Comparison of ENCODE assay signal across 21 mouse cellular contexts in genomic region chr15:98526057-98526456, GRCm38 (mm10). TPM values are rescaled to one million over a fixed set of nuclear protein-coding genes. Genes with fewer than 3 reads are reported as not detected.
DNase-seq lines count a peak whose midpoint lies in the region; ATAC-seq and TF ChIP-seq lines count a peak whose summit lies in the region.
"Had no signal": no experiment of that assay in that cellular context is flagged by ENCODE, and none has a peak within 500 bp of the region (broad histone marks: within the 10 kb centered on the region; RNA-seq: fewer than 3 reads in every experiment).

No protein-coding gene starts in this region.

- no peak for TF ChIP-seq RAD21 in CH12.LX (IDR thresholded peaks at IDR 0.05; ENCODE audit: low read depth, low read length)

- no peak for TF ChIP-seq EP300 in CH12.LX (IDR thresholded peaks at IDR 0.05; ENCODE audit: low read length)

- no peak overlapping the region for H3K4me2 ChIP-seq in CH12.LX (ENCODE audit: insufficient read depth, low read depth, poor library complexity, severe bottlenecking)
- no peak overlapping the region for H3K4me2 ChIP-seq in liver, embryonic 15.5 days
- H3K4me2 ChIP-seq: forebrain, embryonic 13.5 days; kidney, embryonic 15.5 days; lung, embryonic 15.5 days; midbrain, embryonic 11.5 days; neural tube, embryonic 12.5 days had no signal

- TF ChIP-seq CTCF in CH12.LX (conservative IDR thresholded peaks at IDR 0.05 in 1 of 2, IDR thresholded peaks at IDR 0.05 in 1 of 2; ENCODE audit: low read depth in 2 of 2, low read length in 2 of 2) = no peak
- no peak for TF ChIP-seq CTCF in lung, adult 2 months (IDR thresholded peaks at IDR 0.05; ENCODE audit: insufficient read depth, low read length)

- no peak overlapping the region for H3K27ac ChIP-seq in CH12.LX (ENCODE audit: insufficient read depth, low read depth)
- H3K27ac ChIP-seq in ES-E14 (ENCODE audit: insufficient read depth, low read depth, low read length, poor library complexity, severe bottlenecking) = peak overlapping the region; percentile 6; the same call in 1 of the 2 replicates
- peak overlapping the region; percentile 53 for H3K27ac ChIP-seq in liver, embryonic 15.5 days (replicated peaks)
- H3K27ac ChIP-seq: forebrain, embryonic 13.5 days; hindbrain, postnatal 0 days; kidney, embryonic 15.5 days; lung, embryonic 15.5 days; neural tube, embryonic 12.5 days had no signal

- 60% methylated on average over 5 of the region's 5 CpGs for WGBS in liver, embryonic 15.5 days (ENCODE audit: insufficient replicate concordance)
- WGBS in lung, adult 2 months = 72% methylated on average over 5 of the region's 5 CpGs

- H3K9ac ChIP-seq in CH12.LX (ENCODE audit: insufficient read depth, low read depth) (no peak overlapping the region), ES-E14 (ENCODE audit: insufficient read depth, low read depth, low read length, poor library complexity, severe bottlenecking) (no peak overlapping the region)
- H3K9ac ChIP-seq in liver, embryonic 15.5 days = no peak overlapping the region
- H3K9ac ChIP-seq: forebrain, embryonic 13.5 days; kidney, embryonic 15.5 days; lung, embryonic 15.5 days; neural tube, embryonic 12.5 days had no signal

- peak; percentile 29 for DNase-seq in CH12.LX (ENCODE audit: extremely low read depth)
- no peak for DNase-seq in ES-E14 (ENCODE audit: low read depth, low spot score)
- DNase-seq in c-Kit-positive CD71-positive TER-119-positive erythroid progenitor cells, embryonic 14.5 days (ENCODE audit: low spot score) = peak; percentile 61
- no peak for DNase-seq in lung, adult 2 months
- DNase-seq in gastrocnemius, postnatal 10 days = no peak
- no peak for DNase-seq in thymus, postnatal 4 days
- DNase-seq: adrenal gland, postnatal 36 days; cerebellum, adult 18-20 months; layer of hippocampus, adult 9-11 months had no signal

- H3K4me3 ChIP-seq in CH12.LX (replicated peaks in 1 of 3; ENCODE audit: low read depth in 2 of 3, low read length in 2 of 3, poor library complexity in 1 of 3) (no peak overlapping the region), ES-E14 (ENCODE audit: insufficient read depth in 1 of 2, low read depth in 1 of 2, low read length in 2 of 2, poor library complexity in 1 of 2, severe bottlenecking in 1 of 2) (no peak overlapping the region)
- H3K4me3 ChIP-seq in liver, embryonic 15.5 days (replicated peaks) = no peak overlapping the region
- no peak overlapping the region for H3K4me3 ChIP-seq in lung, adult 2 months (replicated peaks; ENCODE audit: extremely low read depth, low read depth, low read length)
- H3K4me3 ChIP-seq: forebrain, embryonic 13.5 days; kidney, embryonic 15.5 days; lung, embryonic 15.5 days; neural tube, embryonic 12.5 days had no signal

- dilution Hi-C loops in CH12.LX (cut with MboI; ENCODE audit: extremely low pct_ligation_motif_present, extremely low pct_unique_long_range_greater_than_20kb, low sequenced_read_pairs) = no loop called here

- in situ Hi-C loops in CH12.LX (cut with MboI; ENCODE audit: low pct_ligation_motif_present, low pct_unique_long_range_greater_than_20kb, low sequenced_read_pairs) (no loop called here), ES-E14 (cut with MboI; ENCODE audit: low sequenced_read_pairs in 2 of 2, unreplicated experiment in 2 of 2) (no loop called here)

- H3K36me3 ChIP-seq in CH12.LX (replicated peaks in 1 of 2; ENCODE audit: control insufficient read depth in 1 of 2, insufficient read depth in 1 of 2, low read length in 1 of 2) (peaks cover 71 to 96% of the 10 kb centered on the region in 2 experiments), ES-E14 (ENCODE audit: control insufficient read depth, insufficient read depth, low read length, poor library complexity, severe bottlenecking) (peaks cover 70% of the 10 kb centered on the region)
- H3K36me3 ChIP-seq in liver, embryonic 15.5 days (replicated peaks) = peaks cover 95% of the 10 kb centered on the region

- H3K9me3 ChIP-seq in CH12.LX (replicated peaks; ENCODE audit: low read length) (no peaks in the 10 kb centered on the region), ES-E14 (ENCODE audit: control insufficient read depth, insufficient read depth, low read depth, low read length) (no peaks in the 10 kb centered on the region)
- no peaks in the 10 kb centered on the region for H3K9me3 ChIP-seq in liver, embryonic 15.5 days (replicated peaks)
- H3K9me3 ChIP-seq: forebrain, embryonic 13.5 days; kidney, embryonic 15.5 days; lung, embryonic 15.5 days; neural tube, embryonic 12.5 days had no signal

- peak; percentile 70 for ATAC-seq in liver, embryonic 15.5 days (ENCODE audit: insufficient read depth)
- ATAC-seq: forebrain, embryonic 13.5 days; hindbrain, postnatal 0 days had no signal

- TF ChIP-seq POLR2A in CH12.LX (IDR thresholded peaks at IDR 0.05; ENCODE audit: low read depth, low read length) = no peak
- no peak for TF ChIP-seq POLR2A in lung, adult 2 months (IDR thresholded peaks at IDR 0.05; ENCODE audit: borderline replicate concordance, extremely low read depth, low read depth, low read length)

- H3K4me1 ChIP-seq in CH12.LX (ENCODE audit: control insufficient read depth in 1 of 2, insufficient read depth in 2 of 2) (peaks cover 0 to 45% of the 10 kb centered on the region in 2 experiments; a peak in 2 of 4 replicates), ES-E14 (ENCODE audit: control insufficient read depth in 2 of 2, insufficient read depth in 2 of 2, low read length in 2 of 2, poor library complexity in 1 of 2) (peaks cover 4 to 8% of the 10 kb centered on the region in 2 experiments)
- peaks cover 8% of the 10 kb centered on the region for H3K4me1 ChIP-seq in liver, embryonic 15.5 days (replicated peaks)
- H3K4me1 ChIP-seq in lung, adult 2 months (ENCODE audit: control insufficient read depth, insufficient read depth, low read length) = no peaks in the 10 kb centered on the region; the same call in 1 of the 2 replicates
- H3K4me1 ChIP-seq: kidney, embryonic 15.5 days; lung, embryonic 15.5 days had no signal

- no peaks in the 10 kb centered on the region for H3K27me3 ChIP-seq in CH12.LX (replicated peaks)
- no peaks in the 10 kb centered on the region for H3K27me3 ChIP-seq in liver, embryonic 15.5 days
- H3K27me3 ChIP-seq: forebrain, embryonic 13.5 days; kidney, embryonic 15.5 days; lung, embryonic 15.5 days; neural tube, embryonic 12.5 days had no signal

- H3K79me2 ChIP-seq in CH12.LX (replicated peaks; ENCODE audit: control insufficient read depth, extremely low read depth, insufficient read depth, poor library complexity, severe bottlenecking) = peaks cover 45% of the 10 kb centered on the region

TF ChIP-seq in CH12.LX, 34 proteins besides CTCF, POLR2A, EP300 and RAD21 (continues in another document):
- TF ChIP-seq PAX5 (IDR thresholded peaks at IDR 0.05; ENCODE audit: low read length) (no peak), E2F4 (IDR thresholded peaks at IDR 0.05; ENCODE audit: insufficient replicate concordance, low read depth, low read length) (no peak), KAT2A (IDR thresholded peaks at IDR 0.05; ENCODE audit: insufficient replicate concordance, low read length) (no peak), MYC (IDR thresholded peaks at IDR 0.05; ENCODE audit: low read depth, low read length) (no peak), CHD1 (IDR thresholded peaks at IDR 0.05; ENCODE audit: low read depth, low read length) (no peak)

TF ChIP-seq in ES-E14, 5 proteins besides CTCF, POLR2A, EP300 and RAD21:
- TF ChIP-seq ZNF384 (IDR thresholded peaks at IDR 0.05; ENCODE audit: low read depth, low read length) (no peak), MAFK (IDR thresholded peaks at IDR 0.05; ENCODE audit: insufficient read depth, low read depth, low read length) (peak; percentile 92)

RNA-seq across cellular contexts. Expression of gene Kansl2, which starts 8.0 kb away (rescaled TPM):
- total RNA-seq in CH12.LX (2012; rRNA removed) (59.6 and 84.7 TPM in 2 replicates), CH12.LX (2014; rRNA removed) (101 and 103 TPM in 2 replicates), ES-E14 (2012; rRNA removed) (95.0 and 111 TPM in 2 replicates)
- 111 and 125 TPM in 2 replicates for polyA plus RNA-seq in CH12.LX (2012; ENCODE audit: insufficient read length, low read depth)
- 32.0 and 35.4 TPM in 2 replicates for polyA plus RNA-seq in liver, embryonic 15.5 days (2015; fragmentation: Nextera tagmentation; extraction: Ambion mirVana)
- polyA plus RNA-seq in lung, adult 2 months (2012; rRNA removed) = 26.7 and 32.1 TPM in 2 replicates
- 10 to 100 TPM; 71.5 to 77.4 TPM for total RNA-seq in gastrocnemius, postnatal 10 days (2021)

RNA-seq across cellular contexts. Expression of gene Olfr279, which starts 33.9 kb away (rescaled TPM):
- total RNA-seq in CH12.LX (2012; rRNA removed) = not detected in 2 replicates
- not detected in 2 replicates for total RNA-seq in CH12.LX (2014; rRNA removed)
- polyA plus RNA-seq in CH12.LX (2012; ENCODE audit: insufficient read length, low read depth) = 0.07 TPM in 1 of 2 replicates, not detected in the other
- total RNA-seq in ES-E14 (2012; rRNA removed) = 0.04 TPM in 1 of 2 replicates, not detected in the other
- not detected in 2 replicates for polyA plus RNA-seq in liver, embryonic 15.5 days (2015; fragmentation: Nextera tagmentation; extraction: Ambion mirVana)
- polyA plus RNA-seq in lung, adult 2 months (2012; rRNA removed) = 0.12 and 0.13 TPM in 2 replicates
- not detected for total RNA-seq in gastrocnemius, postnatal 10 days (2021)
- total RNA-seq: adrenal gland, postnatal 36 days; gastrocnemius, postnatal 4 days; hindbrain, postnatal 0 days; left cerebral cortex, postnatal 36 days had no signal
- polyA plus RNA-seq: forebrain, embryonic 13.5 days; heart, embryonic 16.5 days; hindbrain, postnatal 0 days; kidney, embryonic 15.5 days; lung, embryonic 15.5 days; midbrain, embryonic 11.5 days; neural tube, embryonic 12.5 days; small intestine, adult 2 months; stomach, embryonic 16.5 days had no signal

RNA-seq across cellular contexts. Expression of gene Lalba, which starts 43.5 kb away (rescaled TPM):
- not detected in 2 replicates for total RNA-seq in CH12.LX (2012; rRNA removed)
- not detected in 2 replicates for total RNA-seq in CH12.LX (2014; rRNA removed)
- polyA plus RNA-seq in CH12.LX (2012; ENCODE audit: insufficient read length, low read depth) = not detected in 2 replicates
- not detected in 2 replicates for total RNA-seq in ES-E14 (2012; rRNA removed)
- polyA plus RNA-seq in liver, embryonic 15.5 days (2015; fragmentation: Nextera tagmentation; extraction: Ambion mirVana) = not detected in 2 replicates
- 0.39 TPM in 1 of 2 replicates, not detected in the other for polyA plus RNA-seq in lung, adult 2 months (2012; rRNA removed)
- under 1 TPM; 0.36 to 0.54 TPM for total RNA-seq in gastrocnemius, postnatal 10 days (2021)
- total RNA-seq: adrenal gland, postnatal 36 days; gastrocnemius, postnatal 4 days; hindbrain, postnatal 0 days; left cerebral cortex, postnatal 36 days had no signal
- polyA plus RNA-seq: forebrain, embryonic 13.5 days; heart, embryonic 16.5 days; hindbrain, postnatal 0 days; kidney, embryonic 15.5 days; midbrain, embryonic 11.5 days; neural tube, embryonic 12.5 days; small intestine, adult 2 months had no signal

RNA-seq across cellular contexts. Expression of gene Ccnt1, which starts 44.7 kb away (rescaled TPM):
- total RNA-seq in CH12.LX (2012; rRNA removed) = 36.8 and 42.1 TPM in 2 replicates
- 38.1 and 41.3 TPM in 2 replicates for total RNA-seq in CH12.LX (2014; rRNA removed)
- polyA plus RNA-seq in CH12.LX (2012; ENCODE audit: insufficient read length, low read depth) = 62.1 and 73.3 TPM in 2 replicates
- 53.1 and 59.1 TPM in 2 replicates for total RNA-seq in ES-E14 (2012; rRNA removed)
- polyA plus RNA-seq in liver, embryonic 15.5 days (2015; fragmentation: Nextera tagmentation; extraction: Ambion mirVana) = 25.1 and 28.2 TPM in 2 replicates
- 10.4 and 13.0 TPM in 2 replicates for polyA plus RNA-seq in lung, adult 2 months (2012; rRNA removed)
- 10 to 100 TPM; 21.7 to 30.4 TPM for total RNA-seq in gastrocnemius, postnatal 10 days (2021)

RNA-seq across cellular contexts. Expression of gene 4930415O20Rik, which starts 44.7 kb away (rescaled TPM):
- not detected in 2 replicates for total RNA-seq in CH12.LX (2012; rRNA removed)
- not detected in 2 replicates for total RNA-seq in CH12.LX (2014; rRNA removed)
- not detected in 2 replicates for polyA plus RNA-seq in CH12.LX (2012; ENCODE audit: insufficient read length, low read depth)
- not detected in 2 replicates for total RNA-seq in ES-E14 (2012; rRNA removed)
- not detected in 2 replicates for polyA plus RNA-seq in liver, embryonic 15.5 days (2015; fragmentation: Nextera tagmentation; extraction: Ambion mirVana)
- polyA plus RNA-seq in lung, adult 2 months (2012; rRNA removed) = not detected in 2 replicates
- total RNA-seq in gastrocnemius, postnatal 10 days (2021) = not detected
- total RNA-seq: hindbrain, postnatal 0 days; left cerebral cortex, postnatal 36 days had no signal
- polyA plus RNA-seq: forebrain, embryonic 13.5 days; hindbrain, postnatal 0 days; kidney, embryonic 15.5 days; lung, embryonic 15.5 days; neural tube, embryonic 12.5 days had no signal

Comparison
In these comparisons a context has a peak if more than half of its experiments do, and no peak if none do; other contexts are left out.
1. DNase-seq: peak in CH12.LX (single experiment) and c-Kit-positive CD71-positive TER-119-positive erythroid progenitor cells, embryonic 14.5 days (single experiment); none in ES-E14 (single experiment), lung, adult 2 months (single experiment), gastrocnemius, postnatal 10 days (single experiment) and thymus, postnatal 4 days (single experiment).